23 mouse cellular contexts compared by ENCODE assay signal in genomic region chr2:165129189-165129588, GRCm38 (mm10). TPM values are rescaled to one million over a fixed set of nuclear protein-coding genes. Genes with fewer than 3 reads are reported as not detected.
DNase-seq lines count a peak whose midpoint lies in the region; ATAC-seq and TF ChIP-seq lines count a peak whose summit lies in the region.
"Had no signal": no experiment of that assay in that cellular context is flagged by ENCODE, and none has a peak within 500 bp of the region (broad histone marks: within the 10 kb centered on the region; RNA-seq: fewer than 3 reads in every experiment).

No protein-coding gene starts in this region.

- no peak for TF ChIP-seq POLR2A in brain, embryonic 14.5 days (IDR thresholded peaks at IDR 0.05; ENCODE audit: borderline replicate concordance, extremely low read depth, insufficient read depth, insufficient read length, poor library complexity, severe bottlenecking)

- no peak for TF ChIP-seq CTCF in brain, embryonic 14.5 days (IDR thresholded peaks at IDR 0.05; ENCODE audit: borderline replicate concordance, extremely low read depth, insufficient read depth, insufficient read length)

- H3K4me2 ChIP-seq in forebrain, embryonic 16.5 days (ENCODE audit: low read length), result no peak overlapping the region
- H3K4me2 ChIP-seq in kidney, embryonic 16.5 days (replicated peaks; ENCODE audit: low read depth, low read length), result no peak overlapping the region
- no peak overlapping the region for H3K4me2 ChIP-seq in neural tube, embryonic 15.5 days
- H3K4me2 ChIP-seq: liver, embryonic 15.5 days had no signal

- peak overlapping the region; percentile 68 for H3K27ac ChIP-seq in forebrain, embryonic 10.5 days
- H3K27ac ChIP-seq in forebrain, embryonic 16.5 days (ENCODE audit: low read length), result no peak overlapping the region
- no peak overlapping the region for H3K27ac ChIP-seq in kidney, embryonic 16.5 days (ENCODE audit: low read length)
- H3K27ac ChIP-seq in neural tube, embryonic 15.5 days (replicated peaks), result no peak overlapping the region
- H3K27ac ChIP-seq: liver, embryonic 15.5 days; stomach, postnatal 0 days had no signal

- no peaks in the 10 kb centered on the region for H3K9me3 ChIP-seq in forebrain, embryonic 10.5 days
- H3K9me3 ChIP-seq in forebrain, embryonic 16.5 days (ENCODE audit: control insufficient read depth, low read length), result no peaks in the 10 kb centered on the region
- no peaks in the 10 kb centered on the region for H3K9me3 ChIP-seq in kidney, embryonic 16.5 days (ENCODE audit: low read length)
- H3K9me3 ChIP-seq in neural tube, embryonic 15.5 days (replicated peaks), result no peaks in the 10 kb centered on the region
- H3K9me3 ChIP-seq: liver, embryonic 15.5 days; megakaryocyte, embryonic 14.5 days had no signal

- H3K36me3 ChIP-seq in forebrain, embryonic 10.5 days (replicated peaks), result no peaks in the 10 kb centered on the region
- no peaks in the 10 kb centered on the region for H3K36me3 ChIP-seq in forebrain, embryonic 16.5 days (ENCODE audit: control insufficient read depth, insufficient read depth)
- H3K36me3 ChIP-seq in kidney, embryonic 16.5 days (ENCODE audit: insufficient read depth, low read length), result no peaks in the 10 kb centered on the region
- no peaks in the 10 kb centered on the region for H3K36me3 ChIP-seq in neural tube, embryonic 15.5 days
- H3K36me3 ChIP-seq: liver, embryonic 15.5 days had no signal

- H3K4me1 ChIP-seq in forebrain, embryonic 10.5 days, result peaks cover 83% of the 10 kb centered on the region
- H3K4me1 ChIP-seq in forebrain, embryonic 16.5 days (replicated peaks; ENCODE audit: control insufficient read depth, insufficient read depth, low read length), result peaks cover 24% of the 10 kb centered on the region
- H3K4me1 ChIP-seq in kidney, embryonic 16.5 days (ENCODE audit: insufficient read depth, low read length), result peaks cover 10% of the 10 kb centered on the region; the same call in 1 of the 2 replicates
- H3K4me1 ChIP-seq in neural tube, embryonic 15.5 days, result peaks cover 22% of the 10 kb centered on the region
- H3K4me1 ChIP-seq: liver, embryonic 15.5 days; megakaryocyte, embryonic 14.5 days had no signal

- no peak overlapping the region for H3K9ac ChIP-seq in forebrain, embryonic 16.5 days (replicated peaks; ENCODE audit: low read depth, low read length)
- H3K9ac ChIP-seq in kidney, embryonic 16.5 days (replicated peaks; ENCODE audit: low read length), result no peak overlapping the region
- no peak overlapping the region for H3K9ac ChIP-seq in neural tube, embryonic 15.5 days (replicated peaks)
- H3K9ac ChIP-seq: liver, embryonic 15.5 days had no signal

- H3K4me3 ChIP-seq in forebrain, embryonic 10.5 days, result no peak overlapping the region
- no peak overlapping the region for H3K4me3 ChIP-seq in forebrain, embryonic 16.5 days (replicated peaks; ENCODE audit: low read length)
- H3K4me3 ChIP-seq in kidney, embryonic 16.5 days (ENCODE audit: low read length), result no peak overlapping the region
- no peak overlapping the region for H3K4me3 ChIP-seq in neural tube, embryonic 15.5 days (replicated peaks)
- H3K4me3 ChIP-seq: erythroblast, embryonic 14.5 days; liver, embryonic 15.5 days; megakaryocyte, embryonic 14.5 days; myocyte had no signal

- 58% methylated on average over 4 of the region's 4 CpGs for WGBS in forebrain, embryonic 10.5 days
- 31% methylated on average over 4 of the region's 4 CpGs for WGBS in forebrain, embryonic 16.5 days
- 27% methylated on average over 4 of the region's 4 CpGs for WGBS in kidney, embryonic 16.5 days
- WGBS in neural tube, embryonic 15.5 days, result 21% methylated on average over 4 of the region's 4 CpGs

- H3K27me3 ChIP-seq in forebrain, embryonic 10.5 days (ENCODE audit: poor library complexity, severe bottlenecking), result peaks cover 70% of the 10 kb centered on the region
- H3K27me3 ChIP-seq in forebrain, embryonic 16.5 days (replicated peaks; ENCODE audit: control insufficient read depth, insufficient read depth, low read length), result no peaks in the 10 kb centered on the region
- peaks cover 15% of the 10 kb centered on the region; the same call in 1 of the 2 replicates for H3K27me3 ChIP-seq in kidney, embryonic 16.5 days (ENCODE audit: insufficient read depth, low read length)
- peaks cover 14% of the 10 kb centered on the region; the same call in 1 of the 2 replicates for H3K27me3 ChIP-seq in neural tube, embryonic 15.5 days (replicated peaks)

- no peak; the same call in 1 of the 2 replicates for ATAC-seq in forebrain, embryonic 16.5 days
- 0 out of 2 replicates have a peak, but pooled peaks have one; percentile 28 for ATAC-seq in kidney, embryonic 16.5 days (ENCODE audit: low FRiP score, low TSS enrichment)
- ATAC-seq in neural tube, embryonic 15.5 days (ENCODE audit: low FRiP score), result peak; percentile 40; the same call in 1 of the 2 replicates
- ATAC-seq: inflammation-experienced regulatory T-cells, adult 6 months; lung, postnatal 0 days had no signal

- DNase-seq in forebrain, embryonic 10.5 days (ENCODE audit: extremely low spot score, low spot score), result no peak
- DNase-seq in kidney, adult 9 months, result no peak
- peak; percentile 66 for DNase-seq in brain, embryonic 14.5 days (ENCODE audit: low read depth)
- DNase-seq in lung, postnatal 36 days, result no peak
- DNase-seq: adrenal gland, postnatal 10 days; cerebellum, adult 18-20 months; cerebellum, postnatal 36 days; gastrocnemius, postnatal 36 days; kidney, postnatal 4 days; thymus, postnatal 25 days had no signal

RNA-seq across cellular contexts. Expression of gene 1700025C18Rik, which starts 38.6 kb away (rescaled TPM):
- polyA plus RNA-seq in forebrain, embryonic 10.5 days (2016; fragmentation: Nextera tagmentation; extraction: Ambion mirVana), result not detected in 2 replicates
- polyA plus RNA-seq in forebrain, embryonic 16.5 days (2015; fragmentation: Nextera tagmentation; extraction: Ambion mirVana), result not detected in 2 replicates
- polyA plus RNA-seq in kidney, embryonic 16.5 days (2015; fragmentation: Nextera tagmentation; extraction: Ambion mirVana), result not detected in 2 replicates
- not detected in 2 replicates for polyA plus RNA-seq in brain, embryonic 14.5 days (2012; rRNA removed)
- polyA plus RNA-seq in neural tube, embryonic 15.5 days (2015; fragmentation: Nextera tagmentation; extraction: Ambion mirVana), result not detected in 2 replicates
- polyA plus RNA-seq: erythroblast, embryonic 14.5 days; heart, postnatal 0 days; inflammation-experienced regulatory T-cells, adult 6 months; limb, embryonic 14.5 days; liver, embryonic 15.5 days; lung, postnatal 0 days; myocyte; spleen, adult 2 months; stomach, postnatal 0 days had no signal
